Mouse (Mus musculus): Measurements from ENCODE around the gene Gpc6. TPM values are rescaled to one million over a fixed set of nuclear protein-coding genes. Genes with fewer than 3 reads are reported as not detected.

Gene Gpc6
- polyA plus RNA-seq, 1 experiment from 2014 or later: 31.8 TPM

DNA sequence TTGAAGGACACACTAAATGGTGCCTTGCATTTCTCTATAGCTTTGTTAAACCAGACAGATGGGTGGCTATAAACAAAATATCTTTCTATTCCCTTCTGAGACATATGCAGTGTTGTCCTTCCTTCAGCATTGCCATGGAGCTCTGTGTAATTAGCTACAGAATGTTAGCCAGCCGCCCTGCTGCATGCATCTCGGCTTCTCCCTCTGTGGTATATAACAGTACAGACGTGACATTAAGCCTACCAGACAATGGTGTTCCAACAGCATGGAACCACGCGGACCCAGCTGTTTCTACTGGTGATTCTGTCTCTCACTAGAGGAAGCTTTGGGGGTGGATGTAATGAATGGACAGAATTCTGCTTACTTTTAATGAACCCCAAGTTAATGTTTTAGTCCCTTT lies 115.9 kb downstream of the Gpc6 start:
- no peak for DNase-seq (ENCODE audit: low spot score)
- WGBS: 86% methylated on average over 5 of the region's 5 CpGs

GRCm38 (mm10) chr14:117048951-117049350 lies 123.8 kb downstream of the Gpc6 start:
- 72% methylated on average over 2 of the region's 2 CpGs for WGBS
- H3K9me3 ChIP-seq: no peaks in the 10 kb centered on the region
- no peak for DNase-seq (ENCODE audit: low spot score)

More for the DNA sequence above, 115.9 kb downstream of the Gpc6 start:
- Histone ChIP-seq H3K36me3 (no peaks in the 10 kb centered on the region), H3K9me3 (no peaks in the 10 kb centered on the region), H3K4me1 (no peaks in the 10 kb centered on the region), H3K4me3 (no peak overlapping the region), H3K27ac (no peak overlapping the region), H3K27me3 (ENCODE audit: insufficient read depth, poor library complexity, severe bottlenecking) (no peaks in the 10 kb centered on the region)

GRCm38 (mm10) chr14:117050877-117051276 lies 125.8 kb downstream of the Gpc6 start:
- Histone ChIP-seq H3K27ac (no peak overlapping the region), H3K4me3 (no peak overlapping the region), H3K36me3 (no peaks in the 10 kb centered on the region), H3K9me3 (no peaks in the 10 kb centered on the region), H3K4me1 (no peaks in the 10 kb centered on the region), H3K27me3 (ENCODE audit: insufficient read depth, poor library complexity, severe bottlenecking) (no peaks in the 10 kb centered on the region)
- DNase-seq (ENCODE audit: low spot score): no peak
- WGBS: 89% methylated on average over 8 of the region's 8 CpGs

More at GRCm38 (mm10) chr14:117048951-117049350, 123.8 kb downstream of the Gpc6 start:
- Histone ChIP-seq H3K36me3 (no peaks in the 10 kb centered on the region), H3K4me1 (no peaks in the 10 kb centered on the region), H3K27me3 (ENCODE audit: insufficient read depth, poor library complexity, severe bottlenecking) (no peaks in the 10 kb centered on the region), H3K27ac (no peak overlapping the region), H3K4me3 (no peak overlapping the region)

GRCm38 (mm10) chr14:117053361-117053760 lies 128.2 kb downstream of the Gpc6 start:
- H3K27me3 ChIP-seq (ENCODE audit: insufficient read depth, poor library complexity, severe bottlenecking): no peaks in the 10 kb centered on the region
- no peaks in the 10 kb centered on the region for H3K4me1 ChIP-seq
- no peak for DNase-seq (ENCODE audit: low spot score)
- no peaks in the 10 kb centered on the region for H3K9me3 ChIP-seq
- 87% methylated on average over 6 of the region's 6 CpGs for WGBS
- no peaks in the 10 kb centered on the region for H3K36me3 ChIP-seq
- no peak overlapping the region for H3K4me3 ChIP-seq
- no peak overlapping the region for H3K27ac ChIP-seq

GRCm38 (mm10) chr14:117055134-117055533 lies 130.0 kb downstream of the Gpc6 start:
- 39% methylated on average over 2 of the region's 2 CpGs for WGBS
- no peak for DNase-seq (ENCODE audit: low spot score)
- 0 out of 2 replicates have a peak, but pooled peaks cover 3% of the 10 kb centered on the region for H3K4me1 ChIP-seq
- H3K36me3 ChIP-seq: no peaks in the 10 kb centered on the region
- H3K27me3 ChIP-seq (ENCODE audit: insufficient read depth, poor library complexity, severe bottlenecking): no peaks in the 10 kb centered on the region
- H3K4me3 ChIP-seq: no peak overlapping the region
- H3K27ac ChIP-seq: no peak overlapping the region
- H3K9me3 ChIP-seq: no peaks in the 10 kb centered on the region

DNA sequence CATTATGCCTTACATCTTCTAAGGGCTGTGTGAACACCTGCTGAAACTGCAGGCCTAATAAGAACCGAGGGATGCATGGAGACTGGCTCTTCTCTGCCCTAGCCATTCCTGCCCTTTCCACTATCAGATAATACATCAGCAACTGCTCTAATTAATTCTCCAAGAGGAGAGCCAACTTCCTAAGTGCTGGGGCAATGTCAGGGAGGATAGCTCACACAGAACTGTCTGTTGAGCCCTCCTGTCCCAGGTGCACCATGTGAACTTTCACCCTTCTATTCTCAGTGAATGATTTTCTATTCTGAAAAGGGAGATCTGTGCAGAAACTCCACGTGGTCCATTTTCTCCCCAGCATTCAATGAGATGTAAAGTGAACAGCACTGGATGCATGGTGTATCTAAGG lies 136.0 kb downstream of the Gpc6 start:
- 72% methylated on average over 2 of the region's 2 CpGs for WGBS
- Histone ChIP-seq H3K4me1 (0 out of 2 replicates have a peak, but pooled peaks cover 3% of the 10 kb centered on the region), H3K27me3 (ENCODE audit: insufficient read depth, poor library complexity, severe bottlenecking) (no peaks in the 10 kb centered on the region), H3K27ac (no peak overlapping the region), H3K9me3 (no peaks in the 10 kb centered on the region), H3K36me3 (no peaks in the 10 kb centered on the region), H3K4me3 (no peak overlapping the region)
- no peak for DNase-seq (ENCODE audit: low spot score)

DNA sequence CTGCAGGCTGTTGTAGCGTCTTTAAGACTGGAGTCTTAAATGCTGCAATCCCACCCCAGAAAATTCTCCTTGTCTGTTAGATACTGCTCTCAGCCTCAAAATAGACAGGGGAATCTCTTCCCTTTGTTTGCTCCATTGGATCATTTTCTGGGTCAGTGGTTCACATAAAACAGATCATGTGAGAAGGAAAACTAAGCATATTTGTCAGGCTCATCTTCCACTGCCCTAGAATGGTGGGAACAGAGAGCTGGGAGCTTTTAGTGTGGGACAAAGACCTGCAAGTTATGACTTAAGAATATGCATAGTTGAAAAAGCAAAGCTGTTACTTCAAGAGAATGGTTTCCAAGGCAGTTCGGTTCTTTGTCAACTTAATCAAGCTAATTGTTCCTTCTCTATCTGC lies 136.4 kb downstream of the Gpc6 start:
- Histone ChIP-seq H3K4me1 (0 out of 2 replicates have a peak, but pooled peaks cover 3% of the 10 kb centered on the region), H3K9me3 (no peaks in the 10 kb centered on the region), H3K4me3 (no peak overlapping the region), H3K27me3 (ENCODE audit: insufficient read depth, poor library complexity, severe bottlenecking) (no peaks in the 10 kb centered on the region), H3K36me3 (no peaks in the 10 kb centered on the region), H3K27ac (no peak overlapping the region)
- no peak for DNase-seq (ENCODE audit: low spot score)
- 83% methylated on average over 2 of the region's 2 CpGs for WGBS

DNA sequence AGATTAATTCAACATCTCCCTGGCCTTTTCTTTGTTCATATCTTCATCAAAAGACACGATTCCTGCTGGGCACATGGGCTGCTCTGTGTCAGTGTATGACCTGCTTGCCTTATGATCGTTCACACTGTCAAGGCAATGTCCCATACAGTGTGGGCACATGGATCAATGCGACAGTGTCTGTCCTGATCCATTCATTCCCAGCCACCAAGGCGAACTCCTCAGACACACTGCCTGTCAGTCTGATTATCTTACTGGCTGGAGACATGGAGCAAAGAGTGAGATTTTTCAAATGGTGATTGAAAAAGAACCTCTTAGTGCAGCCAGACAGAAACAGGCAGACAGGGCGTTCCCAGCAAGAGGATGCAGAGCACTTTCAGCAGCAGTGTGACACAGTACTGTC lies 143.1 kb downstream of the Gpc6 start:
- WGBS: 80% methylated on average over 5 of the region's 5 CpGs
- no peak for DNase-seq (ENCODE audit: low spot score)

DNA sequence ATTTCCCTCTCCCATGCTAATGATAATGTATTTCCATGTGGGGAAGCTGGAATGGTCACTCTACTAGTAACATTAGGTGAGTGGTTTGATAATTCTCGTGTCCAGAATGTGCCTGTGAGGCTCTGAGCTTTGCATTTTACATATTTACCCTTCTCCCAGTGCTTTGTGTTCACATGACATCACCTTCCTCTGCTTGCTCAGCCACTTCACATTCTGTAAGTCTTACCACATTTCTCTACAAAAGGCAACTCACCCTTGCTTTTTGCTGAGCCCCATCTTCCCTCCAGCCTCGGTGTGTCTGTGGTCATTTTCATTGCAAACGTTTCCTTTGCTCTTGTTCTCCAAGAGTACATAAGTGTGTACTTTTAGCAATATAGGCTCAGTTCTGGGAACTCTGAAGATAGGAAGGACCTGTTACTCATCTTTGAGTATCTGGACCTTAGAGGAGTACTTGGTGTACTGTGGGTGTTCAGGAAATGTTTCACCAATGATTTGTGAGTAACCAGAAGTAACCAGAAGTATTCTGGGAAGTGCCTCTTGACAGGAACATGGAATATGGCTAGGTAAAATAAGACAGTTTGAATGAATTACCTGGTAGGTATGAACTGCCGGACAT lies 145.5 kb downstream of the Gpc6 start:
- Histone ChIP-seq H3K27ac (no peak overlapping the region), H3K36me3 (no peaks in the 10 kb centered on the region), H3K4me1 (no peaks in the 10 kb centered on the region), H3K27me3 (ENCODE audit: insufficient read depth, poor library complexity, severe bottlenecking) (no peaks in the 10 kb centered on the region), H3K4me3 (no peak overlapping the region), H3K9me3 (no peaks in the 10 kb centered on the region)
- WGBS: 87% methylated on average over 4 of the region's 4 CpGs
- DNase-seq (ENCODE audit: low spot score): no peak

More for the DNA sequence above, 143.1 kb downstream of the Gpc6 start:
- H3K9me3 ChIP-seq: no peaks in the 10 kb centered on the region
- H3K27me3 ChIP-seq (ENCODE audit: insufficient read depth, poor library complexity, severe bottlenecking): no peaks in the 10 kb centered on the region
- no peak overlapping the region for H3K27ac ChIP-seq
- no peaks in the 10 kb centered on the region for H3K36me3 ChIP-seq
- no peaks in the 10 kb centered on the region for H3K4me1 ChIP-seq
- H3K4me3 ChIP-seq: no peak overlapping the region

DNA sequence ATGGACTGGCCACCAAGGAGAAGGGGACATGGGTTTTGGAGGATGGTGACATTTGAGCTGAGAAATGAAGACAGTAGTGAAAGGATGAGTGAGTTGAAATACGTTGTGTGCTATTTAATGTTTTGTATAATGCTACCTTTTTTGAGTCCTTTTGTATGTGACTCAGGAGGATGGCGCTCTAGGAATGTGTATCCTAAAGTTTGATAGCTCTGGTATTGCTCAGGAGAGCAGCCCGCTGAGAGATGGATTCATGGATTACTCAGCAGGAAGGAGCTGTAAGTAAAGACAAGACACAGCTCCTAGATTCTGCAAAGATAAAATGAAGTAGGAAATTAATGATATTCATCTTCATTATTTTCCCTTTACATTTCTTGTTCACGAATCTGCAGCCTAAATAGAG lies 168.5 kb downstream of the Gpc6 start:
- Histone ChIP-seq H3K27ac (no peak overlapping the region), H3K4me1 (no peaks in the 10 kb centered on the region), H3K27me3 (ENCODE audit: insufficient read depth, poor library complexity, severe bottlenecking) (no peaks in the 10 kb centered on the region), H3K36me3 (no peaks in the 10 kb centered on the region), H3K9me3 (no peaks in the 10 kb centered on the region), H3K4me3 (no peak overlapping the region)
- WGBS: 87% methylated on average over 4 of the region's 4 CpGs
- no peak for DNase-seq (ENCODE audit: low spot score)

DNA sequence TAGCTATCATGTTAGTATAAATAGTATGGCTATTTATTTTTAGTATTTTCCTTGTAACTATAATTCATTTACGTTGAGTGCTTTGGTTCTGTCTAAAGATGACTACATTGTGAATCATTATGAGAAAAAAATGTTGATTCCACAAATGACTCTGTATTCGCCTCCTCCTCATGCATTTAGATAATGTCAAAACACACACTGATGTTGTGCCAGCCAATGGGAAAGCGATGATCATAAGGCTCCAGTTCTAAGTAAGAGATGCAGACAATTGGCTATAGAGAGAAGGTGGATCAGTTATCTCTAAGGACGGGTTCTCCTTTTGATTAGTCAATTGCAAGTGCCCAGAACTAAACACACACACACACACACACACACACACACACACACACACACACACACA lies 181.8 kb downstream of the Gpc6 start:
- no peaks in the 10 kb centered on the region for H3K27me3 ChIP-seq (ENCODE audit: insufficient read depth, poor library complexity, severe bottlenecking)
- H3K9me3 ChIP-seq: no peaks in the 10 kb centered on the region
- DNase-seq (ENCODE audit: low spot score): no peak
- H3K27ac ChIP-seq: no peak overlapping the region
- no peaks in the 10 kb centered on the region for H3K36me3 ChIP-seq
- 85% methylated on average over 4 of the region's 4 CpGs for WGBS
- H3K4me1 ChIP-seq: no peaks in the 10 kb centered on the region
- H3K4me3 ChIP-seq: no peak overlapping the region

GRCm38 (mm10) chr14:117113153-117113552 lies 188.0 kb downstream of the Gpc6 start:
- DNase-seq (ENCODE audit: low spot score): no peak
- Histone ChIP-seq H3K36me3 (no peaks in the 10 kb centered on the region), H3K9me3 (no peaks in the 10 kb centered on the region), H3K4me1 (no peaks in the 10 kb centered on the region), H3K27me3 (ENCODE audit: insufficient read depth, poor library complexity, severe bottlenecking) (no peaks in the 10 kb centered on the region), H3K4me3 (no peak overlapping the region), H3K27ac (no peak overlapping the region)
- 71% methylated on average over 3 of the region's 3 CpGs for WGBS

DNA sequence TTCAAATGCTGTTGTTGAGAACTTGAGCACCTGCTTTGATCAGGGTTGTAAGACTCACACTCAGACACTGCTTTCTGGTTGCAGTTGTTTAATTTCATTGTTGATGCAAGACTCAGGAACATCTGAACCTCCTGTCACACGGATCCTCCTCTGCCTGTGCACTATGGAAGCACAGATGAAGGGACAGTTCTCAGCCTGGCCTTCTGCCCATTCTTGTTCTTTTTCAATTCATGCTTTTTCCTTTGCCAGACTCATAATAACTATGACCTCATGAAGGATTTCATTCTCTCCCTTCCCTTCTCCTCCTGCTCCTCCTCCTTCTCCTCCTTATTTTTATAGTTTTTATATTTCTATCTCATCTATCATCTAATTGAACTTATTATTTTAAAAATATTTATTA lies 196.9 kb downstream of the Gpc6 start:
- Histone ChIP-seq H3K9me3 (no peaks in the 10 kb centered on the region), H3K27me3 (ENCODE audit: insufficient read depth, poor library complexity, severe bottlenecking) (no peaks in the 10 kb centered on the region), H3K4me1 (no peaks in the 10 kb centered on the region), H3K4me3 (no peak overlapping the region), H3K27ac (no peak overlapping the region), H3K36me3 (no peaks in the 10 kb centered on the region)
- no peak for DNase-seq (ENCODE audit: low spot score)
- 85% methylated on average over 1 of the region's 1 CpGs for WGBS

DNA sequence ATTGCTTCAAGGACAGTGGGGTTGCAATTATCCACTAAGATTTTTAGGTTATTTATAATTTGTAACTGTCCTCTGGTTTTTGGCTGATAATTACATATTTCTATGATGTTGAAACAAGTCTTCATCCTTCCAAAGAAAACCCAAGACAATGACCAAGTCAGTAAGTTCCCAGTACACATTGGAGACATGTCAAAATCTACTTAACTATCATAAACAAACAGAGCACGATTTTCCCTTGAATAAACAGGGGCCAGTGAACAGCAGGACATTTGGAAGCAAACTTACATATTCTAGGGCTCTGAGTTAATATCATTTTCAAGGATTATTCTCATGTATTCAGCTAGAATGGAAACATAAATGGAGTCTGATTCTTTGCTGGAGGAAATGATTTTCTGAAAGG lies 205.2 kb downstream of the Gpc6 start:
- Histone ChIP-seq H3K27ac (no peak overlapping the region), H3K4me1 (no peaks in the 10 kb centered on the region), H3K9me3 (no peaks in the 10 kb centered on the region), H3K36me3 (no peaks in the 10 kb centered on the region), H3K27me3 (ENCODE audit: insufficient read depth, poor library complexity, severe bottlenecking) (no peaks in the 10 kb centered on the region), H3K4me3 (no peak overlapping the region)
- WGBS: 66% methylated on average over 1 of the region's 1 CpGs
- DNase-seq (ENCODE audit: low spot score): no peak

Measured in heart, embryonic 10.5 days (tissue).